Mouse (Mus musculus): ENCODE results near the gene Fbxw2. TPM values are rescaled to one million over a fixed set of nuclear protein-coding genes. Genes with fewer than 3 reads are reported as not detected.

Gene Fbxw2
- total and polyA plus RNA-seq, 3 experiments = 36.7 to 67.8 (median 61.2) TPM

- dilution Hi-C loops (cut with MboI; ENCODE audit: extremely low pct_ligation_motif_present, extremely low pct_unique_long_range_greater_than_20kb, low sequenced_read_pairs) (no loop called here), in situ Hi-C loops (cut with MboI; ENCODE audit: low pct_ligation_motif_present, low pct_unique_long_range_greater_than_20kb, low sequenced_read_pairs) (no loop called here)
- DNase-seq (ENCODE audit: extremely low read depth) = no peak
- H3K4me3 ChIP-seq (replicated peaks in 1 of 3; ENCODE audit: low read depth in 2 of 3, low read length in 2 of 3, poor library complexity in 1 of 3) = peak overlapping the region in 2 of 3 experiments; percentile 88 to 99
- TF ChIP-seq TBP (conservative IDR thresholded peaks at IDR 0.05; ENCODE audit: low read depth, low read length) (no peak), MAZ (IDR thresholded peaks at IDR 0.05; ENCODE audit: low read depth, low read length) (no peak), JUND (conservative IDR thresholded peaks at IDR 0.05; ENCODE audit: low read depth, low read length) (no peak), IRF4 (IDR thresholded peaks at IDR 0.05; ENCODE audit: low read depth, low read length) (no peak), MYC (IDR thresholded peaks at IDR 0.05; ENCODE audit: low read depth, low read length) (no peak), NELFE (IDR thresholded peaks at IDR 0.05; ENCODE audit: low read depth, low read length) (no peak), POLR2AphosphoS2 (IDR thresholded peaks at IDR 0.05; ENCODE audit: low read depth, low read length) (no peak), E2F4 (IDR thresholded peaks at IDR 0.05; ENCODE audit: insufficient replicate concordance, low read depth, low read length) (no peak), TCF12 (IDR thresholded peaks at IDR 0.05; ENCODE audit: low read depth, low read length) (no peak), ZC3H11A (IDR thresholded peaks at IDR 0.05; ENCODE audit: low read depth, low read length) (no peak), BHLHE40 (IDR thresholded peaks at IDR 0.05; ENCODE audit: low read depth, low read length) (no peak), EP300 (IDR thresholded peaks at IDR 0.05; ENCODE audit: low read length) (no peak), SMC3 (IDR thresholded peaks at IDR 0.05; ENCODE audit: low read depth, low read length) (no peak), SIN3A (IDR thresholded peaks at IDR 0.05; ENCODE audit: low read length) (no peak), MEF2A (IDR thresholded peaks at IDR 0.05; ENCODE audit: borderline replicate concordance, low read depth, low read length) (no peak), JUN (IDR thresholded peaks at IDR 0.05; ENCODE audit: insufficient read depth, low read depth, low read length) (no peak), UBTF (IDR thresholded peaks at IDR 0.05; ENCODE audit: low read depth, low read length) (no peak), RCOR1 (conservative IDR thresholded peaks at IDR 0.05; ENCODE audit: low read depth, low read length) (no peak)
- peaks cover 4% of the 10 kb centered on the region for H3K9me3 ChIP-seq (replicated peaks; ENCODE audit: low read length)
- H3K4me2 ChIP-seq (ENCODE audit: insufficient read depth, low read depth, poor library complexity, severe bottlenecking) = peak overlapping the region; percentile 44
- H3K9ac ChIP-seq (ENCODE audit: insufficient read depth, low read depth) = peak overlapping the region; percentile 89
- H3K36me3 ChIP-seq (replicated peaks in 1 of 2; ENCODE audit: control insufficient read depth in 1 of 2, insufficient read depth in 1 of 2, low read length in 1 of 2) = peaks cover 20 to 38% of the 10 kb centered on the region in 2 experiments
- H3K27ac ChIP-seq (ENCODE audit: insufficient read depth, low read depth) = no peak overlapping the region
- H3K79me2 ChIP-seq (replicated peaks; ENCODE audit: control insufficient read depth, extremely low read depth, insufficient read depth, poor library complexity, severe bottlenecking) = peaks cover 43% of the 10 kb centered on the region
- H3K27me3 ChIP-seq (replicated peaks) = no peaks in the 10 kb centered on the region
- peaks cover 2 to 15% of the 10 kb centered on the region in 2 experiments; a peak in 2 of 4 replicates for H3K4me1 ChIP-seq (ENCODE audit: control insufficient read depth in 1 of 2, insufficient read depth in 2 of 2)
These were observed 56.1 kb downstream of the Fbxw2 start for GRCm38 (mm10) chr2:34770049-34770448.

- Histone ChIP-seq H3K9me3 (replicated peaks; ENCODE audit: low read length) (peaks cover 4% of the 10 kb centered on the region), H3K27ac (ENCODE audit: insufficient read depth, low read depth) (no peak overlapping the region; the same call in 1 of the 2 replicates), H3K4me3 (replicated peaks in 1 of 3; ENCODE audit: low read depth in 2 of 3, low read length in 2 of 3, poor library complexity in 1 of 3) (no peak overlapping the region), H3K4me2 (ENCODE audit: insufficient read depth, low read depth, poor library complexity, severe bottlenecking) (no peak overlapping the region), H3K9ac (ENCODE audit: insufficient read depth, low read depth) (no peak overlapping the region), H3K4me1 (ENCODE audit: control insufficient read depth in 1 of 2, insufficient read depth in 2 of 2) (peaks cover under 1 to 5% of the 10 kb centered on the region in 2 experiments; a peak in 2 of 4 replicates), H3K36me3 (replicated peaks in 1 of 2; ENCODE audit: control insufficient read depth in 1 of 2, insufficient read depth in 1 of 2, low read length in 1 of 2) (peaks cover 0 to 10% of the 10 kb centered on the region in 2 experiments), H3K79me2 (replicated peaks; ENCODE audit: control insufficient read depth, extremely low read depth, insufficient read depth, poor library complexity, severe bottlenecking) (no peaks in the 10 kb centered on the region), H3K27me3 (replicated peaks) (no peaks in the 10 kb centered on the region)
- no peak for DNase-seq (ENCODE audit: extremely low read depth)
- in situ Hi-C loops (cut with MboI; ENCODE audit: low pct_ligation_motif_present, low pct_unique_long_range_greater_than_20kb, low sequenced_read_pairs) = no loop called here
- dilution Hi-C loops (cut with MboI; ENCODE audit: extremely low pct_ligation_motif_present, extremely low pct_unique_long_range_greater_than_20kb, low sequenced_read_pairs) = no loop called here
- TF ChIP-seq NRF1 (IDR thresholded peaks at IDR 0.05; ENCODE audit: low read depth, low read length) (no peak), MYC (IDR thresholded peaks at IDR 0.05; ENCODE audit: low read depth, low read length) (no peak), ZNF384 (IDR thresholded peaks at IDR 0.05; ENCODE audit: low read depth, low read length) (no peak), USF2 (conservative IDR thresholded peaks at IDR 0.05; ENCODE audit: low read depth, low read length) (no peak), HCFC1 (IDR thresholded peaks at IDR 0.05; ENCODE audit: low read depth, low read length) (no peak)
These were observed 61.3 kb downstream of the Fbxw2 start for GRCm38 (mm10) chr2:34764801-34765200.
